12 mouse cellular contexts compared by ENCODE assay signal in the genomic region with DNA sequence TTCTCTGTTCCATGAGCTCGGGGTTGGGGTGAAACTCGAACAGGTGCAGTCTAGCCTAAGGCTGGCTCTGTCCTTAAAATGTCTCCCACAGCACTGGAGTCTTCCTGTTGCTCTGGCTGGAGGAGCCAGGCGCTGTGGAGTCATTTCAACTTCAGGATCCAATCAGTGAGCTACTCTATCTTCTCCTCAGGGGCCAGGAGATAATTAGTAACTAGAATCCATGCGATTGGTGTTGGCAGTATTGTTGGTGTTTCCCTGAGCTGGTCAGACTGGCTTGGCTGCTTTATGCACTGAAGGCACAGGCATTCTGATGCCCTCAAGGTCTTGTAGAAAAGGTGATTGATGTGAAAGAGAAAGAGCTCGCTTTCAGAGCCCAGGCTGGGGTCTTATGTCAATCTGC. TPM values are rescaled to one million over a fixed set of nuclear protein-coding genes. Genes with fewer than 3 reads are reported as not detected.
A peak's percentile ranks its signal among the peaks of the same experiment; 100 is the strongest.
DNase-seq lines count a peak whose midpoint lies in the region; ATAC-seq and TF ChIP-seq lines count a peak whose summit lies in the region.
"Had no signal": no experiment of that assay in that cellular context is flagged by ENCODE, and none has a peak within 500 bp of the region (broad histone marks: within the 10 kb centered on the region; RNA-seq: fewer than 3 reads in every experiment).

No protein-coding gene starts in this region.

- H3K4me2 ChIP-seq in embryonic facial prominence, embryonic 13.5 days: peak overlapping the region; percentile 43
- peak overlapping the region; percentile 49 for H3K4me2 ChIP-seq in kidney, postnatal 0 days (ENCODE audit: low read length)
- H3K4me2 ChIP-seq in liver, embryonic 15.5 days: 0 out of 2 replicates have a peak overlapping the region, but pooled peaks have one; percentile 20

- 0 out of 2 replicates have a peak overlapping the region, but pooled peaks have one; percentile 44 for H3K9ac ChIP-seq in embryonic facial prominence, embryonic 13.5 days
- peak overlapping the region; percentile 39 for H3K9ac ChIP-seq in kidney, postnatal 0 days (ENCODE audit: low read depth, low read length)
- H3K9ac ChIP-seq in liver, embryonic 15.5 days: no peak overlapping the region

- no peak for TF ChIP-seq CTCF in kidney, postnatal 0 days (IDR thresholded peaks at IDR 0.05; ENCODE audit: low read depth)

- intact Hi-C loops in left cerebral cortex, postnatal 25 days (cut with DNase I): no loop called here

- H3K36me3 ChIP-seq in embryonic facial prominence, embryonic 13.5 days: no peaks in the 10 kb centered on the region
- H3K36me3 ChIP-seq in kidney, postnatal 0 days (ENCODE audit: insufficient read depth, low read length): 0 out of 2 replicates have a peak, but pooled peaks cover 2% of the 10 kb centered on the region
- H3K36me3 ChIP-seq in liver, embryonic 15.5 days (replicated peaks): no peaks in the 10 kb centered on the region

- peak overlapping the region; percentile 71 for H3K27ac ChIP-seq in embryonic facial prominence, embryonic 13.5 days
- peak overlapping the region; percentile 86 for H3K27ac ChIP-seq in kidney, postnatal 0 days
- H3K27ac ChIP-seq in liver, embryonic 15.5 days (replicated peaks): no peak overlapping the region; the same call in 1 of the 2 replicates
- H3K27ac ChIP-seq: macrophage had no signal

- H3K4me3 ChIP-seq in embryonic facial prominence, embryonic 13.5 days: peak overlapping the region; percentile 28
- H3K4me3 ChIP-seq in kidney, postnatal 0 days (replicated peaks; ENCODE audit: low read depth, low read length): peak overlapping the region; percentile 20; the same call in 1 of the 2 replicates
- H3K4me3 ChIP-seq in liver, embryonic 15.5 days (replicated peaks): no peak overlapping the region

- H3K9me3 ChIP-seq in embryonic facial prominence, embryonic 13.5 days: no peaks in the 10 kb centered on the region
- H3K9me3 ChIP-seq in kidney, postnatal 0 days (replicated peaks; ENCODE audit: low read length): no peaks in the 10 kb centered on the region
- H3K9me3 ChIP-seq in liver, embryonic 15.5 days (replicated peaks): no peaks in the 10 kb centered on the region

- no peak for ATAC-seq in embryonic facial prominence, embryonic 13.5 days (ENCODE audit: insufficient number of reproducible peaks, insufficient read depth, low FRiP score, low TSS enrichment, low read depth)
- ATAC-seq in kidney, postnatal 0 days (replicated peaks; ENCODE audit: low FRiP score, low read depth): peak; percentile 95
- 0 out of 2 replicates have a peak, but pooled peaks have one; percentile 45 for ATAC-seq in liver, embryonic 15.5 days (ENCODE audit: insufficient read depth)

- DNase-seq in R1 (ENCODE audit: low read depth, low spot score): peak; percentile 54
- peak; percentile 69 for DNase-seq in kidney, postnatal 0 days (ENCODE audit: low spot score)
- DNase-seq in left cerebral cortex, postnatal 25 days (ENCODE audit: low spot score in 2 of 2): no peak
- no peak for DNase-seq in Muller cell, postnatal 12 days (ENCODE audit: inconsistent ontology term)
- no peak for DNase-seq in right cerebral cortex, adult 18-20 months
- no peak for DNase-seq in layer of hippocampus, postnatal 10 days (ENCODE audit: low spot score in 2 of 2)
- DNase-seq: cerebellum, postnatal 36 days; right cerebral cortex, postnatal 25 days had no signal

- peaks cover 11% of the 10 kb centered on the region for H3K4me1 ChIP-seq in embryonic facial prominence, embryonic 13.5 days
- peaks cover 4% of the 10 kb centered on the region; the same call in 1 of the 2 replicates for H3K4me1 ChIP-seq in kidney, postnatal 0 days (replicated peaks; ENCODE audit: insufficient read depth, low read length)
- H3K4me1 ChIP-seq in liver, embryonic 15.5 days (replicated peaks): peaks cover 18% of the 10 kb centered on the region

- WGBS in embryonic facial prominence, embryonic 13.5 days: 39% methylated on average over 5 of the region's 5 CpGs
- WGBS in kidney, postnatal 0 days: 53% methylated on average over 5 of the region's 5 CpGs
- 60% methylated on average over 5 of the region's 5 CpGs for WGBS in liver, embryonic 15.5 days (ENCODE audit: insufficient replicate concordance)

- H3K27me3 ChIP-seq in embryonic facial prominence, embryonic 13.5 days: no peaks in the 10 kb centered on the region
- no peaks in the 10 kb centered on the region for H3K27me3 ChIP-seq in kidney, postnatal 0 days (ENCODE audit: insufficient read depth, low read length)
- no peaks in the 10 kb centered on the region for H3K27me3 ChIP-seq in liver, embryonic 15.5 days
- H3K27me3 ChIP-seq: Patski had no signal

RNA-seq across cellular contexts. Expression of a gene that starts 49.5 kb away (rescaled TPM):
- 19.9 and 20.5 TPM in 2 replicates for polyA plus RNA-seq in embryonic facial prominence, embryonic 13.5 days (2015; fragmentation: Nextera tagmentation; extraction: Ambion mirVana)
- 19.2 and 20.7 TPM in 2 replicates for polyA plus RNA-seq in kidney, postnatal 0 days (2015; fragmentation: Nextera tagmentation; extraction: Ambion mirVana)
- polyA plus RNA-seq in liver, embryonic 15.5 days (2015; fragmentation: Nextera tagmentation; extraction: Ambion mirVana): 2.5 and 2.7 TPM in 2 replicates
- total RNA-seq in left cerebral cortex, postnatal 25 days (2021): 10 to 100 TPM in 1 of 2 experiments, 1 to 10 TPM in 1; 10.0 to 13.3 TPM
- total RNA-seq in layer of hippocampus, postnatal 10 days (2021): 10 to 100 TPM in 1 of 2 experiments, 1 to 10 TPM in 1; 8.6 to 11.4 TPM

Comparison
In these comparisons a context has a peak if more than half of its experiments do, and no peak if none do; other contexts are left out.
1. DNase-seq: peak in R1 (single experiment) and kidney, postnatal 0 days (single experiment); none in left cerebral cortex, postnatal 25 days (0 of 2), Muller cell, postnatal 12 days (single experiment), right cerebral cortex, adult 18-20 months (single experiment) and layer of hippocampus, postnatal 10 days (0 of 2).
2. Peak in every context shown above with its lines, with median percentiles within 50 percentile points of each other: H3K4me2 ChIP-seq.